Mouse (Mus musculus): ENCODE data around the gene Smim17.

GRCm38 (mm10) chr7:6397996-6398975 is at the start of gene Smim17:
- TF ChIP-seq CTCF (IDR thresholded peaks at IDR 0.05; ENCODE audit: borderline replicate concordance, control insufficient read depth, extremely low read depth, insufficient read depth, low read length, poor library complexity) (no peak), POLR2A (IDR thresholded peaks at IDR 0.05; ENCODE audit: control insufficient read depth, extremely low read depth, insufficient read depth, low read length, poor library complexity) (no peak)
